Mouse (Mus musculus) brain, embryonic 14.5 days (tissue): ENCODE data around the gene Ppp1r3f.

Experiments used
- CTCF ChIP-seq: fragments of 200-500 bp; IDR thresholded peaks from 2 replicates; pipeline ENCODE4 v1.5.1; 2012; ENCODE audit warnings: inconsistent platforms, mild to moderate bottlenecking, moderate library complexity, borderline replicate concordance; ENCODE audit not compliant: insufficient read depth, insufficient read length; ENCODE audit errors: extremely low read depth
- POLR2A ChIP-seq: fragments of 200-500 bp; IDR thresholded peaks from 2 replicates; pipeline ENCODE4 v1.6.1; 2012; ENCODE audit warnings: mild to moderate bottlenecking, inconsistent platforms, borderline replicate concordance; ENCODE audit not compliant: poor library complexity, insufficient read depth, insufficient read length, severe bottlenecking; ENCODE audit errors: extremely low read depth

DNA sequence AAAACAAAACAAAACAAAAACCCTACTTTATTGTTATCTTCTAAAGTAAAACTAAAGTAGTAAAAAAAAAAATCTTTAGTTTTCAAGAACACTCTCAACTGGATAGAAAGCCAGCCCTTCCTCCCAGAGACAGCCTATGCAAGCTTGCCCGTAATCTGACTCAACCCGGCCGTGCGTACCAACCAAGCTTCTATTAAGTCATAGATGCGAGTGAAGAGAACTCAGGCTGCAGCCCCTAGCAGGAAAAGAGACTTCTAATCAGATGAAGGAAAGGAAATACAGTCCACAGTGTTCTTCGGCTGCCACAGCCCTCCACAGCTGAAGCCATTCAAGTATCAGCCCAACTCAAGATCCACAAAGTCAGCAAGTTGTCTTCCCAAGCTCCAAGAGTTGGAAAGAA, 7.7 kb downstream of the Ppp1r3f start:
- TF ChIP-seq POLR2A (no peak), CTCF (no peak)
